Mouse (Mus musculus) thymus, postnatal 4 days (tissue): ENCODE data around the gene Retreg3.

ENCODE experiments used
- DNase-seq: peaks from one replicate; pipeline ENCODE4 v3.0.0; 2021

The Retreg3 gene

GRCm38 (mm10) chr11:101071810-101072428 is 47.8 kb downstream of the Retreg3 start:
- no peak for DNase-seq

- no peak for DNase-seq
These were observed 48.7 kb downstream of the Retreg3 start for GRCm38 (mm10) chr11:101070987-101071386.

DNA sequence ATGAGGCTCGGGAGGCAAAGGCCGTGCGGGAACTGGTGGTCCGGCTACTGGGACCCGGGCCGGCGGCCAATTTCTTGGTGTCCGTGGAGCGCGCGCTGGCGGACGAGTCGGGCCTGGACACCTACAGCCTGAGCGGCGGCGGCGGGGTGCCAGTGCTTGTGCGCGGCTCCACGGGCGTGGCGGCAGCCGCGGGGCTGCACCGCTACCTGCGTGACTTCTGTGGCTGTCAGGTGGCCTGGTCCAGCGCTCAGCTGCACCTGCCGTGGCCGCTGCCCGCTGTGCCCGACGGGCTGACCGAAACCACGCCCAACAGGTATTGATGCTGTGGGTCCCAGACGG is 49.5 kb downstream of the Retreg3 start:
- DNase-seq = no peak

DNA sequence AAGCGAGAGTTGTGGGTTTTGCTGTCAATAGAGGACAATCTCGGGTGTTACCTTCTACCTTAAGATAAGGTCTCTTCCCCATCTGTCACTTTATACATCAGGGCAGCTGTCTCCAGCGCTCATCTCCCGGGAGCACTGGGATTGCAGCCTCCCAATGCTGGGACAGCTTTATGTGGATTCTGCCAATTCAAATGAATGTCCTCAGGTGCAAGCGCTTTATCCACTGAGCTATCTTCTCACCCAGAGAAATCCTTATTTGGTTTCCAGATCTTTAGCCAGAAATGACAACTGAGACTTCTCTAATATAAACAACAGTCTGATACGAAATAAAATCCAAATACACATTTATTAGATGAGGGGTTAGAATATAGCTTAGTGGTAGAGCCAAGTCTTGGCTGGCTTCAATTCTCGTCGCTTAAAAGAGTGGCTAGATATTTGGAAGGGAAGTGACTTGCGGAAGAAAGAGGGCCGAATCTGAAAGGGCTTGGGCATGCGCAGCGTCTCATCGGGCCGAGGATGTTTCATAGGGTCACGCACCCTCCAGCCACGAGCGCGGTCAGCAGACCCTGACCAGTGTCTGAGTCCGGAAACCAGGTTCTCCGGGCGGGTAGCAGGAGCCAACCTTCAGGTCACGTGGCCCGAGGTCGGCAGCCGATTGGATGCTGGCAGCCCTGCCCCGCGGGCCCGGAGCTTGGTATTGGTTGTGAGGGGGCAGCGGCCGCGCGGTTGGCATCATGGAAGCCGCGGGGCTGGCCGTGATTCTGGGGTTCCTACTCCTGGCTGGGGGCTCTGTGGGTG is 50.1 kb downstream of the Retreg3 start, which contains the start of gene Naglu:
Gene Naglu (plus strand): TSS at position 622 of the 798 bp plus-strand sequence.
- DNase-seq = peak; percentile 95

DNA sequence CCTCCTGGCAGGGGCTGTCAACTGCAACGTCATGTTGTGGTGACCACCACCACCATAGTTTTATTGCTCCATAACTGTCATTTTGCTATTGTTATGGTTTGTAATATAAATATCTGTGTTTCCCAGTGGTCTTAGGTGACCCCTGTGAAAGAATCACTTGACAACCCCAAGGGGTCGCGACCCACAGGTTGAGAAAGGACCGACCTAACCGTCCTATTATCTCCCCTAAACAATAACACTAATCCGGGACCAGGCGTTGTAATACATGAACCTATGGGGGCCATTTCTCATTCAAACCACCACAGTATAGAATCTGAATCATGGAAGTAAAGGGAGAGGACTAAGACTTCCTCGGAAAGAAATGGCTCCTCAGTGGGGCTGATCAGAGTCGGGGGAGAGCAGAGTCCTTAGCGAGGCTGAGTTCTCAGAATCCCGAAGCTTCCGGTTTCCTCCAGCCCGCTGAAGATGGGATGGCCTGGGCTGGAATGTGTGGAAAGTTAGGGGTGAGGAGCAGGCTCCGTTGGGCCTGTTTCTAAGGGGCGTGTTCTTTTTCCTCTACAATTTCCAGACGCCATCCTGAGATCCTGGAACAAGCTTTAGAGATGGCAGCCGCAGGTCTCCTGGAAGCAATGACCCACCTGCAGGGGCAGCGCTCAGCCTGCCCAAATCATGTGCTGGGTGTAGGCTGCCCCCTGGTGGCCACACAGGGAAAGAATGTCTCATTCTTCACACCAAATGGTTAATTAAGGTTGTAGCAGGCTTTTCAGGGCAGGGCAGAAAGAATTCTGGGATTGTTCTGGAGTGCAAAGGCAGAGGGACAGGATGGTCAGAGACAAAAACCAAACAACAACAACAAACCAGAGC is 52.9 kb downstream of the Retreg3 start:
- peak; percentile 94 for DNase-seq

GRCm38 (mm10) chr11:101065002-101065401 is 54.7 kb downstream of the Retreg3 start:
- DNase-seq = no peak

DNA sequence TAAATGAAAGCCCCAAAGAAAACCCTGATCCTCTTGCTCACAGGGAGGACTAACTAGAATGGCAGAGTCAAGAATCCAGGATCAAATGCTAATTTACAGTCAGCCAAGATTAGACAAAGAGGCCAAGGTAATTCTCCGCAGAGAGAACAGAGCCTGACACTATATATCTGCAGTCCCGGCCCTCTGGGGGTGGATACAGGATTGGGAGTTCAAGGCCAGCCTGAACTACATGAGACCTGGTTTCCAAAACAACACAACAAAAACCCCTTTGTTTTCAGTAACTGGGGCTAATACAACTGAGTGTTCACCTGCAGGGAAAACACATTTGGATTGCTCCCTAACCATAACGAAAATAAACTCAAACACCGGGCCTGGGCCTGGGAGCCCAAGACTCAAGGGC is 55.2 kb downstream of the Retreg3 start:
- DNase-seq = no peak

DNA sequence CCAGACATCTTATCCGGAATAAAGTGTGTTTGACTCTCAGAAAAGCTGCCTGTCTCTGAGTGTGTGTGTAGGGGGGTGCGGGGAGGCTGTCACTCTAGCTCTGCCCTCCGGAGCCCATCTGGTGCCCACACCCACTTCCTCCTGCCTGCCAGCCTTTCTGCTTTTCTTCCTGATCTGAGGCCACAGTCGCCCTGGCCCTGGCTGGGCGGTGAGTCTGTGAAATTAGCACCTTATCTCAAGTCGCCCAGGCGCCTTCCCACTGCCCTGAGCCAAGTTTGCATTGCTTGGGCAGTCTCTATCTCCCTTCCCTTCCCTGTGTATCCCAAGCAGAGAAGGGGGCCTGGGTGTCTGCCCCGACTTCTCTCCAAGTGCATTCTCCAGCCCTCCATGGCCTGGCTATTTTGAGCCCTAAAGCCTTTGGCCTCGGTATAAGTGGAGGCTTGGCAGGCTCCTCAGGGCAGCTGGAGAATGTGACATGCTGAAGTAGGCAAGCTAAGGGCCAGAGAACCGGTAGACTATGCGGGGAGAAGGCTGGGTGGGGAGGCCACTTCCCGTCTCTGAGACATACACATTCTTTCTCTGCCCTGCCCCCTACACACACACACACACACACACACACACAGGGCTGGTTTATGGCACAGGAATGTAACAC is 55.9 kb downstream of the Retreg3 start:
- DNase-seq = peak; percentile 84

DNA sequence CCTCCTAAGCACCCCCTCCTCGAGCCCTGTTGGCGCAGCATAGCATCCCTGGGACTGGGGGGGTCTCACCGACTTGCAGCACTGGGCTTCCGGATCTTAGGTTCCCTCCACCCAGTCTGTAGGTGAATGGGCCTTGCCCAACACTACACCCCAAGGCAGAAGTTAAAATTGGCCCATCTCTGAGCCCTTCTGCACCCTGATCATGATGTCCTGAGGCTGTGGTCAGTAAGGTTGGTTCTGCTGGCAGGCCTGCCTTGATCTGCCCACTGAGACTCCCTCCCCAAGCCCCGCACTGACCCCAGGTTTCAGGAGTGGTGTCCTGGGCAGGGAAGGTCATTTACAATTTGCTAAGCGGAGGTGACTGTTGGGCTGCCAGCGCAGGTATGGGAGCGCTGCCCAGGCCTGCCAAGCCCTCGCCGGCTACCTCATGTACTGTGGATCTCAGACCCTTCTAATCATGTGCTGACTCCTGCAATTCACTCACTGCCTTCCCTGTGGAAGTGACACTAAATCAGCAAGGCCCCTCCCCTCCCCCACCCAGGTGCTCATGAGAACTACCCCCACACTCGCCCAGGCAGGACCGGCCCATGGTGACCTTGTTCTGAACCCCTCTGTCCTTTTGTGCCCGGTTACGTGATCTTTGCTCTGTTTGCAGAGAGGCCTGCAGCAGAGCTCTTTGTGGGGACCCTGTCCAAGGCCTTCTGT is 56.6 kb downstream of the Retreg3 start:
- peak; percentile 34 for DNase-seq

DNA sequence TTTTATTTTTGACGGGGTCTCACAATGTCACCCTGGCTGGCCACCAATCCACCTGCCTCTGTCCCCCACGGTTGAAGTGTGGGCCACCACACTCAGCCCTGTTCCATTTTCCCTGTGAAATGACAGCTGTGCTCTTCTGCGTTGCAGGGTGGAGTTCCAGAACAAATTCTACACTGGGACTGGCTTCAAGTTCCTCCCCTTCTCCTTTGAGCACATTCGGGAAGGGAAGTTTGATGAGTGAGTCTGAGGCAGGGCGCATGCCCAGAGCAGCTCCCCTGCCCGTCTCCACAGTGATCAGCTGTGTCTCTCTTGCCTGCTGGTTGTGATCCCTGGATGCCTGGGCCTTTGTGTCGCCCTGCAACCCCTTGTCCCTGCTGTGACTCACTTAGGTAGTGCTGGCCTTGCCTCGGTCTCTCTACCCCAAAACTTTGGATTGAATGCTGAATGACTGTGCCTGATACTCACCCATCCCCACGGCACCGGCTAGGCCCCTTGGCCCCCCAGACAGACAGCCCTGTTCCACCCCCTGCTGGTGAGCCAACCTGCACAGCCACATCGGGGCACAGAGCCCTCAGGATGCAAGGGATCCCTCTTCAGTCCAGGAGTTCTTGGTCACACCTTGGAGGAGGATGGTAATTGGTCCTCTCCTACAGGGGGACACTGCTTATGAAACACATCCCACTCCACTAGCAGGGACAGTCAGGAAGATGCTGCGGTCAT is 57.4 kb downstream of the Retreg3 start:
- DNase-seq = peak; percentile 66

DNA sequence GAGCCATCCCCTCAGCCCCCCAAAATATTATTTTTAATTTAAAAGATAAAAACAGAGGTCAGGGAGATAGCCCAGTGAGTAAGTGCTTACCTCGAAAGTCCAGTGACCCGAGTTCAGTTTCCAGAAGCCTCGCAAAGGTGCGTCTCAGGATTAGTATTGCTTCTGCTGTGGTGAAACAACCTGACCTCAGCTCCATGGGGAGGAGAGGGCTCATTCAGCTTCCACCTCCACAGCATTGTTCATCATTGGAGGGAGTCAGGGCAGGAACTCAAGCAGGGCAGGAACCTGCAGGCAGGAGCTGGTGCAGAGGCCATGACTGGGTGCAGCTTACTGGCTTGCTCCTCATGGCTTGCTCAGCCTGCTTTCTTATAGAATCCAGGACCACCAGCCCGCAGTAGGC is 58.6 kb downstream of the Retreg3 start:
- DNase-seq = peak; percentile 18

DNA sequence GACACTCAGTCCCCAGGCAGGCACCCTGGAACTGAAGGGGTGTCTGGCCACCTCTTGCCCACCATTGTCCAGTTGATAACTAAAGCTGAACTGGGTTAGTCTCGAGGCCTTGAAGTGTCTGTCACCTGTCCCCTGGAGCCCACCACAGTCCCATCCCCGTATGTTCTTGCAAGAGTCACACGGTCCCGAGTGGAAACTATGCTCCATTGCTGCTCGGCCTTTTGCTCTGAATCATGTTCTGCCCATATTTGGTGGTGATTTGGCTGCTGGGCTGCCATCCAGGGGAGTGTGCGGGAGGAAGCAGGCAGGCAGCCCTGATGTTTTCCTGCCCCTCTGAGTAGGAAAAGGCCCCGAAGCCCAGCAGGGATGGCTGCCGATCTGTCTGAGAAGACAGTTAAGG is 59.6 kb downstream of the Retreg3 start:
- peak; percentile 42 for DNase-seq

- no peak for DNase-seq
These were observed 60.2 kb downstream of the Retreg3 start for GRCm38 (mm10) chr11:101059473-101059872.

DNA sequence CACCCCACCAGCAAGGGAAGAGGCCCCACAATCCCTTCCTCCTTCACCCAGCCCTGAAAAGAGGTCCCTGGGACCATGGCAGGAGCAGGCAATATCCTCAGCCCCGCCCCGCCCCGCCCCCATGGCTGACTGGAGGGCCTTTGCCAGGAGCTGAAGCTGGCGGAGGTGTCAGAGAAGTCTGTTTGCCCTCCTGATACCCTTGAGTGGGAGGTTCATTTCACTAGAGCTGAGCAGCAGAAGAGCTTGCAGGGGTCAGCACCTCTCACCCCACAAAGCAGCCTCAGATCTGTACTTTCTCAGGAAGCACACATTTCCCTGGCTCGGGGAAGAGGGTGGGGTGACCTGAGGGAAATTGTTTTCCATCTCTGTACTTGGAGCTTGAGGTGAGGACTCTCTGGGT is 61.0 kb downstream of the Retreg3 start:
- DNase-seq = peak; percentile 19

GRCm38 (mm10) chr11:101057860-101058259 is 61.8 kb downstream of the Retreg3 start:
- peak; percentile 96 for DNase-seq

GRCm38 (mm10) chr11:101056885-101057284 is 62.8 kb downstream of the Retreg3 start:
- DNase-seq = no peak

GRCm38 (mm10) chr11:101055418-101055817 is 64.3 kb downstream of the Retreg3 start:
- no peak for DNase-seq

DNA sequence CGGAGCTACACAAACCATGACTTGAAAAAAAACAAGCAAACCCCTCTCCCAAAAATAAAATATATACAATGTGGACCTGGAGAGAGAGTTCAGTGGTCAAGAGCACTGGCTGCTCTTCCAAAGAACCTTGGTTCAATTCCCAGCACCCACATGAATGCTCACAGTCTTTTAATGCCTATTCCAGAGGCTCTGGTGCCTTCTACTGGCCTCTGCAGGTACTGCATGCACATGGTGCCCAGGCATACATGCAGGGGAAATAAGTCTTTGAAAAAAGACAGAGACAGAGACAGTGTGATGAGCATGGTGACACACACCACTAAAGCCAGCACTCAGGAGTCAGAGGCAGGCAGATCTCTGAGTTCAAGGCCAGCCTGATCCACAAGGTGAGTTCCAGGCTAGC is 65.7 kb downstream of the Retreg3 start:
- DNase-seq = peak; percentile 65

DNA sequence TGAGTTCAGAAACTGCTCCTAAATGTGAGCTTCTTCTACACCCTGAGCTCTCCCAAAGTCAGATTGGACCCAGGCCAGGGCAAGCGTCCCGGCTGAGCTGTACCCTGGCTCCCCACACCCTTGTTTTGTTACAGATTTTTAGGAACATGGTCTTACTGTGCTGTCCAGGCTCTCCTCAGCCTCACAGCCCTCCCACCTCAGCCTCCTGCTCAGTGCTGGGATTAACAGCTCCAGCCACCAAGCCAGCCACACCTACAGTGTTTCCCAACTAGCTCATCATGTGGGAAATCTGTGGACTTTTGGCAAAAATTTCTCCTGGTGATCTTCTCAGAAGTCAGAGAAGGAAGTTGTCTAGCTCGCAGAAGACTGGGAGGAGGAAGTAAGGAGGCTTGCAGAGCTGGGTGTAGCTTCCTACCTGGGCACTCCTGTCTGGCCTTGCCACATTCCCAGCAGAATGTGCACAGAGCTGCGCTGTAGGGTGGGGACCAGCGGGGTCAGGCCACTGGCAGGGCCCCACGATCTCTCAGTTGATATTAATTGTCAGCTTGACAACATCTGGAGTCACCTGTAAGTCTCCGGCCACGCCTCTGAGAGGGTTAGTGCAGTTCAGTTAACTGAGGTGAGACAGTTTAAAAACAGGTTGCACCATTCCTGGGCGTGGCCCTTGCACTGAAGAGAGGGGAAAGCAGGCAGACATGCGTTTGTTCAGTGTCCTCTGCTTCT is 66.8 kb downstream of the Retreg3 start:
- no peak for DNase-seq

DNA sequence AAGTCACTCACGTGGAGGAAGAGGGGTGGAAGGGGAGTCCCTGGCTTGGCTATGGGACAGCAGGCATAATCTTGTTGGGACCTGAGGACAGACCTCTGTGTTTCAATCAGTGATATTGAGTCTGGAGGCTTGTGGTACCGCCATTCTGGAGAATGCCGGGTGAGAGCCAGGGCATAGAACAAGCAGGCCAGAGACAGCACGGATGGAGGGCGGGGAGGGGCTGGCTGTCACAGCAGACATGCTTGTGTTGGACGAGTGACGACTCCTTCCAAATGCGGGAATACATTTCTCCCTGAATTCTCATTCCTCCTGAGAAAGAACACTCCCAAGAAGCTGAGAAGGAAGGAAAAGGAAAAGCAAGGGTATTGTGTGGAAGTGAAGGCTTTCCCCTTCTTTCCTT is 68.1 kb downstream of the Retreg3 start:
- DNase-seq = no peak

DNA sequence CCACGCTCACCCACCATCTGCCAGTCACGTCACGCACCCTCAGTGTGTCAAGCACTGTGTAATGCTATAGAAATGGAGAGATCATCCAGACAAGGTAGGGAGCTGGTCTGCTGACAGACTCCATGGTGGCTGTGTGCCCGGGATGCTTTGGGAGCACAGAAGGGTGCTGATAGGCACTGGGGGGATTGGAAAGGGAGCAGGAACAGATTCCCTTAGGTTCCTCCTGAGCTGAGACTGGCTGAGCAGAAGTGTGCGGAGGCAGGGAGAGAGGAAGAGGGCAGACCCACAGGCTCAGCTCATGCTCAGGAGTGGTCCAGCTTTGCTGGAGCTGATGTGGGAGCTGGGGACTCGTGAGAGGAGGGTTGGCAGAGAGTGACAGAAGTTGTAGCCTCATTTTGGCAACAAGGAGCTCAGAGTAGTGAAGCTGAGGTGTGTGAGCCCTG is 68.6 kb downstream of the Retreg3 start:
- DNase-seq = no peak
